Mouse (Mus musculus) B cell, adult (primary cell): ENCODE results near the gene Rfx4. TPM values are rescaled to one million over a fixed set of nuclear protein-coding genes. Genes with fewer than 3 reads are reported as not detected.

Experiments
- total RNA-seq: library from RNA; stranded (reverse); gene quantifications from 4 replicates; pipeline ENCODE4 v1.2.4, GENCODE M21; 2023; ENCODE audit not compliant: inconsistent age

The Rfx4 gene
- total RNA-seq = not detected in 4 replicates

GRCm38 (mm10) chr10:84755786-84756203 lies at the start of gene Rfx4:
Rfx4 (plus strand) TSS chr10:84756062.

GRCm38 (mm10) chr10:84916810-84917730 lies 161.2 kb downstream of the Rfx4 start, which contains the start of gene Ric8b:
Ric8b (plus strand) TSS chr10:84917616.

Other genes starting within 250 kb of the Rfx4 start
- gene Ckap4, start 222.0 kb upstream of the Rfx4 start, total RNA-seq = 13.3 to 16.1 TPM (median 15.4 TPM) in 4 replicates
- 135 to 160 TPM (median 156 TPM) in 4 replicates for gene Tcp11l2, start 179.4 kb upstream of the Rfx4 start, total RNA-seq
- 38.7 to 49.7 TPM (median 40.9 TPM) in 4 replicates for gene Polr3b, start 133.8 kb upstream of the Rfx4 start, total RNA-seq
- gene Ric8b, start 161.6 kb downstream of the Rfx4 start, total RNA-seq = 25.1 to 31.2 TPM (median 28.2 TPM) in 4 replicates